Mouse (Mus musculus): ENCODE measurements around the gene Pam. TPM values are rescaled to one million over a fixed set of nuclear protein-coding genes. Genes with fewer than 3 reads are reported as not detected.
"Not testable (repeated sequence)": the region's sequence is repeated elsewhere in the genome, so short reads cannot be mapped to it uniquely, and the experiment has no call there.

Pam gene
- polyA plus RNA-seq, 1 experiment from 2014 or later: 21.5 TPM

- H3K27ac ChIP-seq (ENCODE audit: low read depth, low read length): no peak overlapping the region
- ATAC-seq (replicated peaks; ENCODE audit: low FRiP score): no peak
- no peak overlapping the region for H3K9ac ChIP-seq (ENCODE audit: low read length)
- H3K4me3 ChIP-seq (ENCODE audit: low read depth, low read length): no peak overlapping the region
- 90% methylated on average over 3 of the region's 3 CpGs for WGBS
- no peaks in the 10 kb centered on the region for H3K27me3 ChIP-seq (ENCODE audit: control insufficient read depth, insufficient read depth, low read length)
- no peak for DNase-seq (ENCODE audit: low spot score)
- H3K36me3 ChIP-seq (ENCODE audit: control insufficient read depth, insufficient read depth, low read length): no peaks in the 10 kb centered on the region
- no peaks in the 10 kb centered on the region for H3K4me1 ChIP-seq (replicated peaks; ENCODE audit: control insufficient read depth, insufficient read depth, low read length)
- no peak overlapping the region for H3K4me2 ChIP-seq (ENCODE audit: low read depth, low read length, severe bottlenecking)
- no peaks in the 10 kb centered on the region for H3K9me3 ChIP-seq (ENCODE audit: control insufficient read depth, low read length)
Observed at GRCm38 (mm10) chr1:97960681-97961080, 134.8 kb downstream of the Pam start.

- H3K4me3 ChIP-seq (ENCODE audit: low read depth, low read length): no peak overlapping the region
- 86% methylated on average over 6 of the region's 6 CpGs for WGBS
Observed at GRCm38 (mm10) chr1:97960124-97960523, 135.3 kb downstream of the Pam start.

GRCm38 (mm10) chr1:97958759-97959158 is 136.7 kb downstream of the Pam start:
- Histone ChIP-seq H3K36me3 (ENCODE audit: control insufficient read depth, insufficient read depth, low read length) (no peaks in the 10 kb centered on the region), H3K27me3 (ENCODE audit: control insufficient read depth, insufficient read depth, low read length) (no peaks in the 10 kb centered on the region), H3K4me1 (replicated peaks; ENCODE audit: control insufficient read depth, insufficient read depth, low read length) (no peaks in the 10 kb centered on the region), H3K9me3 (ENCODE audit: control insufficient read depth, low read length) (no peaks in the 10 kb centered on the region), H3K4me3 (ENCODE audit: low read depth, low read length) (no peak overlapping the region), H3K9ac (ENCODE audit: low read length) (no peak overlapping the region), H3K4me2 (ENCODE audit: low read depth, low read length, severe bottlenecking) (no peak overlapping the region), H3K27ac (ENCODE audit: low read depth, low read length) (no peak overlapping the region)
- no peak for DNase-seq (ENCODE audit: low spot score)
- 90% methylated on average over 4 of the region's 4 CpGs for WGBS
- ATAC-seq (replicated peaks; ENCODE audit: low FRiP score): no peak

More at GRCm38 (mm10) chr1:97960124-97960523, 135.3 kb downstream of the Pam start:
- H3K27ac ChIP-seq (ENCODE audit: low read depth, low read length): no peak overlapping the region
- DNase-seq (ENCODE audit: low spot score) (no peak), ATAC-seq (replicated peaks; ENCODE audit: low FRiP score) (no peak)
- H3K4me2 ChIP-seq (ENCODE audit: low read depth, low read length, severe bottlenecking): no peak overlapping the region
- no peaks in the 10 kb centered on the region for H3K4me1 ChIP-seq (replicated peaks; ENCODE audit: control insufficient read depth, insufficient read depth, low read length)
- H3K27me3 ChIP-seq (ENCODE audit: control insufficient read depth, insufficient read depth, low read length): no peaks in the 10 kb centered on the region
- H3K36me3 ChIP-seq (ENCODE audit: control insufficient read depth, insufficient read depth, low read length): no peaks in the 10 kb centered on the region
- no peak overlapping the region for H3K9ac ChIP-seq (ENCODE audit: low read length)
- H3K9me3 ChIP-seq (ENCODE audit: control insufficient read depth, low read length): no peaks in the 10 kb centered on the region

GRCm38 (mm10) chr1:97949258-97949657 is 146.2 kb downstream of the Pam start:
- H3K9ac ChIP-seq (ENCODE audit: low read length); H3K9me3 ChIP-seq (ENCODE audit: control insufficient read depth, low read length); H3K4me1 ChIP-seq (replicated peaks; ENCODE audit: control insufficient read depth, insufficient read depth, low read length); H3K36me3 ChIP-seq (ENCODE audit: control insufficient read depth, insufficient read depth, low read length); H3K4me3 ChIP-seq (ENCODE audit: low read depth, low read length); ATAC-seq (replicated peaks; ENCODE audit: low FRiP score); DNase-seq (ENCODE audit: low spot score); H3K27ac ChIP-seq (ENCODE audit: low read depth, low read length); H3K4me2 ChIP-seq (ENCODE audit: low read depth, low read length, severe bottlenecking); H3K27me3 ChIP-seq (ENCODE audit: control insufficient read depth, insufficient read depth, low read length): not testable (repeated sequence)
- WGBS: 91% methylated on average over 17 of the region's 17 CpGs

GRCm38 (mm10) chr1:97947100-97947499 is 148.3 kb downstream of the Pam start:
- DNase-seq (ENCODE audit: low spot score): no peak
- Histone ChIP-seq H3K36me3 (ENCODE audit: control insufficient read depth, insufficient read depth, low read length) (no peaks in the 10 kb centered on the region), H3K27me3 (ENCODE audit: control insufficient read depth, insufficient read depth, low read length) (no peaks in the 10 kb centered on the region), H3K9ac (ENCODE audit: low read length) (no peak overlapping the region), H3K9me3 (ENCODE audit: control insufficient read depth, low read length) (no peaks in the 10 kb centered on the region), H3K4me2 (ENCODE audit: low read depth, low read length, severe bottlenecking) (no peak overlapping the region), H3K4me1 (replicated peaks; ENCODE audit: control insufficient read depth, insufficient read depth, low read length) (no peaks in the 10 kb centered on the region), H3K4me3 (ENCODE audit: low read depth, low read length) (no peak overlapping the region), H3K27ac (ENCODE audit: low read depth, low read length) (no peak overlapping the region)
- ATAC-seq (replicated peaks; ENCODE audit: low FRiP score): no peak
- WGBS: 77% methylated on average over 3 of the region's 3 CpGs

- WGBS: 85% methylated on average over 4 of the region's 4 CpGs
- Histone ChIP-seq H3K4me1 (replicated peaks; ENCODE audit: control insufficient read depth, insufficient read depth, low read length) (no peaks in the 10 kb centered on the region), H3K4me2 (ENCODE audit: low read depth, low read length, severe bottlenecking) (no peak overlapping the region), H3K9ac (ENCODE audit: low read length) (no peak overlapping the region), H3K27me3 (ENCODE audit: control insufficient read depth, insufficient read depth, low read length) (no peaks in the 10 kb centered on the region), H3K4me3 (ENCODE audit: low read depth, low read length) (no peak overlapping the region), H3K27ac (ENCODE audit: low read depth, low read length) (no peak overlapping the region), H3K36me3 (ENCODE audit: control insufficient read depth, insufficient read depth, low read length) (no peaks in the 10 kb centered on the region), H3K9me3 (ENCODE audit: control insufficient read depth, low read length) (no peaks in the 10 kb centered on the region)
- DNase-seq (ENCODE audit: low spot score) (no peak), ATAC-seq (replicated peaks; ENCODE audit: low FRiP score) (no peak)
Observed at GRCm38 (mm10) chr1:97943908-97944608, 151.4 kb downstream of the Pam start.

- Histone ChIP-seq H3K4me1 (replicated peaks; ENCODE audit: control insufficient read depth, insufficient read depth, low read length) (no peaks in the 10 kb centered on the region), H3K27ac (ENCODE audit: low read depth, low read length) (no peak overlapping the region), H3K4me2 (ENCODE audit: low read depth, low read length, severe bottlenecking) (no peak overlapping the region), H3K27me3 (ENCODE audit: control insufficient read depth, insufficient read depth, low read length) (no peaks in the 10 kb centered on the region), H3K9ac (ENCODE audit: low read length) (no peak overlapping the region), H3K36me3 (ENCODE audit: control insufficient read depth, insufficient read depth, low read length) (no peaks in the 10 kb centered on the region), H3K4me3 (ENCODE audit: low read depth, low read length) (no peak overlapping the region), H3K9me3 (ENCODE audit: control insufficient read depth, low read length) (no peaks in the 10 kb centered on the region)
- DNase-seq (ENCODE audit: low spot score) (no peak), ATAC-seq (replicated peaks; ENCODE audit: low FRiP score) (no peak)
- 95% methylated on average over 4 of the region's 4 CpGs for WGBS
Observed at GRCm38 (mm10) chr1:97943402-97943801, 152.0 kb downstream of the Pam start.

- WGBS: 67% methylated on average over 2 of the region's 2 CpGs
- DNase-seq (ENCODE audit: low spot score): no peak
- H3K27me3 ChIP-seq (ENCODE audit: control insufficient read depth, insufficient read depth, low read length): no peaks in the 10 kb centered on the region
- no peak overlapping the region for H3K4me3 ChIP-seq (ENCODE audit: low read depth, low read length)
- no peak overlapping the region for H3K27ac ChIP-seq (ENCODE audit: low read depth, low read length)
- no peaks in the 10 kb centered on the region for H3K9me3 ChIP-seq (ENCODE audit: control insufficient read depth, low read length)
- no peak overlapping the region for H3K4me2 ChIP-seq (ENCODE audit: low read depth, low read length, severe bottlenecking)
- no peak overlapping the region for H3K9ac ChIP-seq (ENCODE audit: low read length)
- no peak for ATAC-seq (replicated peaks; ENCODE audit: low FRiP score)
- no peaks in the 10 kb centered on the region for H3K36me3 ChIP-seq (ENCODE audit: control insufficient read depth, insufficient read depth, low read length)
- no peaks in the 10 kb centered on the region for H3K4me1 ChIP-seq (replicated peaks; ENCODE audit: control insufficient read depth, insufficient read depth, low read length)
Observed at GRCm38 (mm10) chr1:97942966-97943365, 152.5 kb downstream of the Pam start.

GRCm38 (mm10) chr1:97938586-97938985 is 156.9 kb downstream of the Pam start:
- no peaks in the 10 kb centered on the region for H3K27me3 ChIP-seq (ENCODE audit: control insufficient read depth, insufficient read depth, low read length)
- H3K9ac ChIP-seq (ENCODE audit: low read length): no peak overlapping the region
- H3K36me3 ChIP-seq (ENCODE audit: control insufficient read depth, insufficient read depth, low read length): no peaks in the 10 kb centered on the region
- H3K4me3 ChIP-seq (ENCODE audit: low read depth, low read length): no peak overlapping the region
- WGBS: 80% methylated on average over 3 of the region's 3 CpGs
- H3K4me2 ChIP-seq (ENCODE audit: low read depth, low read length, severe bottlenecking): no peak overlapping the region
- DNase-seq (ENCODE audit: low spot score): no peak
- H3K4me1 ChIP-seq (replicated peaks; ENCODE audit: control insufficient read depth, insufficient read depth, low read length): no peaks in the 10 kb centered on the region
- ATAC-seq (replicated peaks; ENCODE audit: low FRiP score): no peak
- H3K27ac ChIP-seq (ENCODE audit: low read depth, low read length): no peak overlapping the region
- H3K9me3 ChIP-seq (ENCODE audit: control insufficient read depth, low read length): no peaks in the 10 kb centered on the region

All from forebrain, embryonic 11.5 days (tissue).